Mouse (Mus musculus): ENCODE data around the gene Bcl11a. TPM values are rescaled to one million over a fixed set of nuclear protein-coding genes. Genes with fewer than 3 reads are reported as not detected.

The Bcl11a gene
- polyA plus RNA-seq, 1 experiment from 2014 or later = 2.4 TPM

DNA sequence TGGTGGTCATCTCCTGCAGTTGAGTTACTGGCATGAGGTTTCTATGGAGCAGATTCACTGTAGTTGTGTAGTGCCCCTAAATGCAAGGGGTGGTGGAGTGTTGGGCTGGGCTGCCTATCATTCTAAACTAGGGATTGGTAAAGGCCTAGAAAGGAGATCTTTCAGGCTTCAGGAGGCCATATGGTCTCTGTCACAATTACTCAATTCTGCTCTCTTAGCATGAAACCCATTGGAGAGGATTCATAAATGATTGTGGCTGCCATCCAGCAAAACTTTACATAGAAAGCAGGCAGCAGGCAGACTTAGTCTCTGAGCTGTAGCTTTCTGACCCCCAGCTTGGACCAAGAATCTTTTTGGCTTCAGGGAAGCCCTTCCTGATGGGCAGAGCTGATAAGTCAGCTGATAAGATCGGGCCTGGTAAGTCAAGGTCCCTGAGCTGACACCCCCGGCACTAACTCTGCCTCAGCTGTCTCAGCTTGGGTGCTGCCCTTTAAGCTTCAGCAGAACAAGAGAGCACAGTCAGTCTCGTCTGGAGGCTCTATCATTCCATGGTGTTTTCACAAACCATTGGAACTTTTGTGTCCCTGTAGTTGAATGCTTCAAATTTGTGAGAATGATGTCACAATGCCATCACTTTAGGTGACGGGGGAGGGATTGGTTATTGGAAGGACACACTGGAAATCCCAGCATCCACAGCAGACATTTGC, 143.9 kb downstream of the Bcl11a start:
- no peaks in the 10 kb centered on the region for H3K4me1 ChIP-seq (ENCODE audit: insufficient read depth, low read depth, low read length)
- H3K4me2 ChIP-seq (replicated peaks; ENCODE audit: low read depth, low read length) = no peak overlapping the region
- peak; percentile 77 for ATAC-seq
- H3K27ac ChIP-seq (ENCODE audit: low read length) = no peak overlapping the region
- no peaks in the 10 kb centered on the region for H3K9me3 ChIP-seq (ENCODE audit: low read length)
- no peak overlapping the region for H3K4me3 ChIP-seq (ENCODE audit: low read depth, low read length)
- no peaks in the 10 kb centered on the region for H3K27me3 ChIP-seq (replicated peaks; ENCODE audit: insufficient read depth, low read length)
- peak; percentile 83 for DNase-seq (ENCODE audit: low spot score)
- TF ChIP-seq CTCF (IDR thresholded peaks at IDR 0.05) (no peak), EP300 (IDR thresholded peaks at IDR 0.05) (no peak)
- H3K36me3 ChIP-seq (ENCODE audit: insufficient read depth, low read length) = no peaks in the 10 kb centered on the region
- H3K9ac ChIP-seq (replicated peaks; ENCODE audit: low read depth) = no peak overlapping the region
- 45% methylated on average over 4 of the region's 4 CpGs for WGBS

Other genes starting within 250 kb of the Bcl11a start
- 7.3 and 7.4 TPM in 2 replicates for gene Papolg, start 182.8 kb upstream of the Bcl11a start, polyA plus RNA-seq (2015; fragmentation: Nextera tagmentation; extraction: Ambion mirVana)
- gene A830031A19Rik, start 3.0 kb upstream of the Bcl11a start, polyA plus RNA-seq (2015; fragmentation: Nextera tagmentation; extraction: Ambion mirVana) = not detected in 2 replicates